ENCODE assay signal across 12 mouse cellular contexts in the genomic region with DNA sequence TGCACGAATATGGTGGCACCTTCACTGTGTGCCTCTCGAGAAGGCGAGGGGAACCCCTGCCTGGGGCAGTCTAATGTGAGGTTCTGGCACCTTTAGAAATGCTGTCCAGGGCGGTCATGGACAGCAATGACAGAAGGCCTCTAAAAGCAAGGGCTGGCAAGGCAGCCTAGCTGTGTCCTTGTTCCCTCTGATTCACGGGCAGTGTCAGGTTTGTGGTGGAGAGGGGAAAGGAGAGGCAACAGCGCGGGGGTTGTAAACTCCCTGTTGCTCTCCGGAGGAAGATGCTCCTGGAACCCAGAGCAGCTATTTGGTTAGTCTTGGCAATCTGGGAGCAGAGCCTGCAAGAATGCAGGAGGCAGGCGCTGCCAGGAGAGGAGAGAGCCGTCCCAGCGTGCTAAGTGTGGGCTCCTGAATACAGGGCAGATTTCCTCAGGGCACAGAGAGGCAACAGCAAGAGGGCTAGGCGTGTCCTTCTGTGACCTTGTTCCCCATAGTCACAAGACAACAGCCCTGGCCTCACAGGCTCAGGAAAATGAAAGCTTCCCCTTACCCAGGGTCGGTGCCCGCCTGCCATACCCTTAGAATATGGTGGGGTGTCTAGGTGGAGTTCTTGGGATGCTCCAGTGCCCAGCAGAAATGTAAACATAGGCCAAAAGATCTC. TPM values are rescaled to one million over a fixed set of nuclear protein-coding genes. Genes with fewer than 3 reads are reported as not detected.
DNase-seq lines count a peak whose midpoint lies in the region; ATAC-seq and TF ChIP-seq lines count a peak whose summit lies in the region.
"Had no signal": no experiment of that assay in that cellular context is flagged by ENCODE, and none has a peak within 500 bp of the region (broad histone marks: within the 10 kb centered on the region; RNA-seq: fewer than 3 reads in every experiment).

No protein-coding gene starts in this region.

- intact Hi-C loops in left cerebral cortex, postnatal 10 days (cut with DNase I) = no loop called here

- H3K4me1 ChIP-seq in hindbrain, embryonic 12.5 days = peaks cover 40% of the 10 kb centered on the region
- H3K4me1 ChIP-seq in hindbrain, postnatal 0 days (ENCODE audit: insufficient read depth, low read length) = no peaks in the 10 kb centered on the region; the same call in 1 of the 2 replicates
- peaks cover 52% of the 10 kb centered on the region for H3K4me1 ChIP-seq in E14TG2a.4 (replicated peaks; ENCODE audit: low read depth, low read length)
- peaks cover 24% of the 10 kb centered on the region for H3K4me1 ChIP-seq in midbrain, embryonic 13.5 days (replicated peaks)

- H3K27me3 ChIP-seq in hindbrain, embryonic 12.5 days = no peaks in the 10 kb centered on the region
- H3K27me3 ChIP-seq in hindbrain, postnatal 0 days (ENCODE audit: insufficient read depth, low read length) = no peaks in the 10 kb centered on the region
- 0 out of 2 replicates have a peak, but pooled peaks cover 3% of the 10 kb centered on the region for H3K27me3 ChIP-seq in E14TG2a.4 (ENCODE audit: insufficient read depth, low read length)
- no peaks in the 10 kb centered on the region for H3K27me3 ChIP-seq in midbrain, embryonic 13.5 days
- H3K27me3 ChIP-seq: embryonic facial prominence, embryonic 15.5 days had no signal

- TF ChIP-seq CTCF in hindbrain, postnatal 0 days (IDR thresholded peaks at IDR 0.05; ENCODE audit: low read depth) = no peak
- no peak for TF ChIP-seq CTCF in E14TG2a.4 (conservative IDR thresholded peaks at IDR 0.05; ENCODE audit: low read length)

- H3K9me3 ChIP-seq in hindbrain, embryonic 12.5 days (replicated peaks) = no peaks in the 10 kb centered on the region
- H3K9me3 ChIP-seq in hindbrain, postnatal 0 days (ENCODE audit: low read length) = no peaks in the 10 kb centered on the region
- 0 out of 2 replicates have a peak, but pooled peaks cover 4% of the 10 kb centered on the region for H3K9me3 ChIP-seq in E14TG2a.4 (ENCODE audit: low read length)
- H3K9me3 ChIP-seq in midbrain, embryonic 13.5 days = no peaks in the 10 kb centered on the region
- H3K9me3 ChIP-seq: embryonic facial prominence, embryonic 15.5 days; megakaryocyte, embryonic 14.5 days had no signal

- ATAC-seq in hindbrain, embryonic 12.5 days (ENCODE audit: low FRiP score) = no peak
- no peak for ATAC-seq in hindbrain, postnatal 0 days
- ATAC-seq in granulocyte monocyte progenitor cell, adult 5-6 weeks (replicated peaks; ENCODE audit: poor library complexity, severe bottlenecking) = peak; percentile 71
- ATAC-seq in midbrain, embryonic 13.5 days = no peak

- DNase-seq in hindbrain, postnatal 0 days (ENCODE audit: low spot score) = no peak
- DNase-seq in adrenal gland, adult 8-10 months = peak; percentile 78
- no peak for DNase-seq in frontal cortex, adult 2 months (ENCODE audit: extremely low spot score in 1 of 2, low spot score in 1 of 2)
- DNase-seq in left cerebral cortex, postnatal 10 days (ENCODE audit: extremely low spot score in 1 of 2, low spot score in 2 of 2) = no peak
- DNase-seq: cerebellum, adult 9-10 months; right cerebral cortex, postnatal 25 days had no signal

- H3K9ac ChIP-seq in hindbrain, embryonic 12.5 days = no peak overlapping the region
- no peak overlapping the region for H3K9ac ChIP-seq in hindbrain, postnatal 0 days (replicated peaks; ENCODE audit: low read length)
- H3K9ac ChIP-seq in midbrain, embryonic 13.5 days (replicated peaks) = no peak overlapping the region
- H3K9ac ChIP-seq: embryonic facial prominence, embryonic 15.5 days had no signal

- WGBS in hindbrain, embryonic 12.5 days = 68% methylated on average over 14 of the region's 14 CpGs
- WGBS in hindbrain, postnatal 0 days = 69% methylated on average over 14 of the region's 14 CpGs
- 74% methylated on average over 14 of the region's 14 CpGs for WGBS in midbrain, embryonic 13.5 days

- H3K4me3 ChIP-seq in hindbrain, embryonic 12.5 days = no peak overlapping the region
- H3K4me3 ChIP-seq in hindbrain, postnatal 0 days (ENCODE audit: low read length) = no peak overlapping the region
- peak overlapping the region; percentile 26 for H3K4me3 ChIP-seq in E14TG2a.4 (replicated peaks; ENCODE audit: low read length)
- no peak overlapping the region for H3K4me3 ChIP-seq in midbrain, embryonic 13.5 days (replicated peaks)
- H3K4me3 ChIP-seq: embryonic facial prominence, embryonic 15.5 days had no signal

- no peak overlapping the region for H3K4me2 ChIP-seq in hindbrain, embryonic 12.5 days (replicated peaks)
- H3K4me2 ChIP-seq in hindbrain, postnatal 0 days (ENCODE audit: low read depth, low read length) = no peak overlapping the region
- no peak overlapping the region for H3K4me2 ChIP-seq in midbrain, embryonic 13.5 days (replicated peaks)
- H3K4me2 ChIP-seq: embryonic facial prominence, embryonic 15.5 days had no signal

- no peaks in the 10 kb centered on the region for H3K36me3 ChIP-seq in hindbrain, embryonic 12.5 days
- no peaks in the 10 kb centered on the region for H3K36me3 ChIP-seq in hindbrain, postnatal 0 days (ENCODE audit: insufficient read depth, low read length)
- H3K36me3 ChIP-seq in E14TG2a.4 (ENCODE audit: insufficient read depth, low read length) = no peaks in the 10 kb centered on the region
- H3K36me3 ChIP-seq in midbrain, embryonic 13.5 days = no peaks in the 10 kb centered on the region
- H3K36me3 ChIP-seq: embryonic facial prominence, embryonic 15.5 days had no signal

- H3K27ac ChIP-seq in hindbrain, embryonic 12.5 days = 0 out of 2 replicates have a peak overlapping the region, but pooled peaks have one; percentile 17
- no peak overlapping the region for H3K27ac ChIP-seq in hindbrain, postnatal 0 days
- no peak overlapping the region for H3K27ac ChIP-seq in midbrain, embryonic 13.5 days

RNA-seq across cellular contexts. Expression of gene Cdc42ep4, which starts 25.3 kb away (rescaled TPM):
- polyA plus RNA-seq in hindbrain, embryonic 12.5 days (2016; fragmentation: Nextera tagmentation; extraction: Ambion mirVana) = 98.7 and 106 TPM in 2 replicates
- 104 and 116 TPM in 2 replicates for total RNA-seq in hindbrain, postnatal 0 days (2014; rRNA removed)
- 55.7 and 56.4 TPM in 2 replicates for polyA plus RNA-seq in hindbrain, postnatal 0 days (2015; fragmentation: Nextera tagmentation; extraction: Ambion mirVana)
- 100 to 1,000 TPM in 2 of 4 experiments, 10 to 100 TPM in 2; 90.2 to 151 (median 111) TPM for total RNA-seq in adrenal gland, adult 8-10 months (2022)
- 13.9 and 15.5 TPM in 2 replicates for total RNA-seq in granulocyte monocyte progenitor cell, adult 5-6 weeks (2014; fragmentation: Nextera tagmentation)
- 14.8 and 21.5 TPM in 2 replicates for total RNA-seq in granulocyte monocyte progenitor cell, adult 5-6 weeks (2017)
- polyA plus RNA-seq in frontal cortex, adult 2 months (2012; rRNA removed) = 27.6 and 27.9 TPM in 2 replicates
- 80.0 and 82.7 TPM in 2 replicates for polyA plus RNA-seq in midbrain, embryonic 13.5 days (2015; fragmentation: Nextera tagmentation; extraction: Ambion mirVana)
- total RNA-seq in left cerebral cortex, postnatal 10 days (2021) = 10 to 100 TPM; 28.1 to 33.8 TPM
